Mouse (Mus musculus) brain, embryonic 14.5 days (tissue): ENCODE measurements around the gene Rasa3.

ENCODE experiments used
- CTCF ChIP-seq: fragments of 200-500 bp; IDR thresholded peaks from 2 replicates; pipeline ENCODE4 v1.5.1; 2012; ENCODE audit warnings: inconsistent platforms, mild to moderate bottlenecking, moderate library complexity, borderline replicate concordance; ENCODE audit not compliant: insufficient read depth, insufficient read length; ENCODE audit errors: extremely low read depth
- POLR2A ChIP-seq: fragments of 200-500 bp; IDR thresholded peaks from 2 replicates; pipeline ENCODE4 v1.6.1; 2012; ENCODE audit warnings: mild to moderate bottlenecking, inconsistent platforms, borderline replicate concordance; ENCODE audit not compliant: poor library complexity, insufficient read depth, insufficient read length, severe bottlenecking; ENCODE audit errors: extremely low read depth

- TF ChIP-seq POLR2A = no peak
- peak; percentile 27; the same call in 1 of the 2 replicates for TF ChIP-seq CTCF
Measured at GRCm38 (mm10) chr8:13676302-13676700, 1.1 kb downstream of the Rasa3 start.
